Mouse (Mus musculus): ENCODE measurements around the gene Ppp4r1.

GRCm38 (mm10) chr17:65735088-65735487, 47.3 kb upstream of the Ppp4r1 start:
- TF ChIP-seq CTCF (IDR thresholded peaks at IDR 0.05; ENCODE audit: control insufficient read depth, insufficient read depth, insufficient replicate concordance, low read depth, low read length): no peak
- TF ChIP-seq POLR2A (IDR thresholded peaks at IDR 0.05; ENCODE audit: control insufficient read depth, low read depth, low read length): no peak

All from testis, adult 2 months (tissue).